Mouse (Mus musculus) v-Abl transformed pro-B cells (cell line): Measurements from ENCODE around the gene Dtnb.

ENCODE experiments used
- in situ Hi-C, 2 experiments: fragments of 400-800 bp; cut with MboI; formaldehyde crosslinking; loops; one replicate each; pipeline ENCODE4 v1.15.1; 2025; ENCODE audit not compliant: unreplicated experiment in 2 of 2

Dtnb gene

DNA sequence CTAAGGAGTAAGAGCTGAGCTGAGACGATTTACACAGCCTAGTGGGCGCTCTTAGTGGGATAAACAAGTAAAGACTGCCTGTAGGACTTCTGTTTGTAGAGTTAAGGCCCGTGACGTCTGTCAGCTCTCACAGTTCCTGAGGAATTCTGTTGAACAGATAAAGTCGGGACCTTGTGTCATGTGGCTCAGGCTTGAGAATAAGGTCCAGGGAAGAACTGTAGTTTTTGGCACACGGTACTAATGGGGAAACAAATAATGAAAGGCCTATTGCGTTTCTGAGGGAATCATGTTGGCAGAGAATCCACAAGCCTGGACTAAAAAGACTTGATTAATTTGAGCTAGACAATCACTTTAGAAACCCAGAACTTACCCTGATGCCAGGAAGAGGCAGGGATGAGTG lies 84.6 kb downstream of the Dtnb start:
- in situ Hi-C loops = loop anchor here in 1 of 2 experiments (25.0 kb wide), 1 partner anchor 881 kb away; no protein-coding TSS in a partner anchor

DNA sequence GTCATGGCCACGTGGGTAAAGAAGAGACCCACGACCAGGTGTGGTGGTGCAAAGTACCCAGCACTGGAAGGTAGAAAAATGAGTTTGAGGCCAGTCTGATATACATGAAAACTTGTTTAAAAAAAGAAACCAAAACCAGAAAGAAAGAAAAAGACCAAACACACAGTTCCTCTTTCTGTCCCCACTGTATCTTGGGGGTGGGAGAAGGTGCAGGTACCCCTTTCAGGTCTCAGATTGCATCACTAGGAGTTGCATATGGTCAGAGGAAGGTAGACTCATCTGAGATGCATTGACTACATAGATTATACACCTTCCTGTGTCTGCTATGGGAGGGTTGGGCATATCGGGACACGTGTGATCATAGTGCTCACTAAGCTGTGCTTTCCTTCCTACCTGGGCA lies 85.1 kb downstream of the Dtnb start:
- in situ Hi-C loops = loop anchor here in 1 of 2 experiments (25.0 kb wide), 1 partner anchor 880 kb away; no protein-coding TSS in a partner anchor

DNA sequence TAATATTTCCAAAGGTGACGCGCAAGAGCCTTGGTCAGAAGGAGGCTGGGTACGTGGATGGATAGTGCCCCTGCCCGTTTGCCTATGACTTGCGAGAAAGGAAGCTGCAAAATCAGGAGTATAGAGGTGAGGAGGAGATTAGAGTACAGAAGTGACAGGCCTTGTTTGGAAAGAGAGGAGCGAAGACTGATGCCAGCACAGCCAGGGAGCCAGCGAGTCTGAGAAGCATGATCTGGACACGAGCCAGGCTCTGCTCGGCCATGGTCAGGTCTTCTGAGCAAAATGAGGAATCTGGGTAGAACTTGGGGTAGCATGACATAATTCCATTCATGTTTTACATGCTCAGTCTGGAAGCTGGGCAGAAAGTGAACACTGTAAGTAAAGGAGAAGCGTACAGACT lies 85.6 kb downstream of the Dtnb start:
- in situ Hi-C loops = loop anchor here in 1 of 2 experiments (25.0 kb wide), 1 partner anchor 880 kb away; no protein-coding TSS in a partner anchor

DNA sequence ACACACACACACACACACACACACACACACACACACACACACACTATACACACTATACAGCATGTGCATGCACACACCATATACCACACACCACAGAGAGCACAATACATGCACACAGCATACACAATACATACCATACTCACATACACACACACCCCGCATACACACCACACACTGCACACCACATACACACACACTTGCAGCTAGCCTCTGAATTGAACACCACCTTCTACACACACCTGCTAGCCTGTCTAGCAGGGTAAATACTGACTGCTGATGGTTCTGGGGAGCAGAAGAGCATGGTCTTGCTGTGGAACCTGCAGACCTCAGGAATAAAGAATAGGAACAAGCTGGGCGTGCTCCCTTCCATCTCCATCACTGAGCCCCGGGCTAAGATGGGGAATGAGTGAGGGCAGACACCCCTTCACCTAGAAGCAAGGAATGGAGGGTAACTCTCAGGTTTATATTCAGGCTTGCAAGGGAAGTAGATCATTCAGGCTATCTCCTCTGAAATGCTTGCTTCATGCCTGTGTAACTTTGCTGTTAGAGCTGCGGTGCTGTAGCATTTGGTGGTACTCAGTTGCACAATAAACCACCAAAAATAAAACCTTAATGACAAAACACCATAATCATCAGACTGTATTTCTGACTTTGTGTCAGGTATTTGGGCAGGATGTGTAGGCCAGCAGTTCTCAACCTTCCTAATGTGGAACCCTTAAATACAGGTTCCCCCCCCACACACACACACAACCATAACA lies 87.6 kb downstream of the Dtnb start:
- in situ Hi-C loops = loop anchor here (5.0 to 25.0 kb wide), 5 partner anchors 265 to 878 kb away; partner anchors contain the start of gene Dnajc27 (in 1 of the 2)

DNA sequence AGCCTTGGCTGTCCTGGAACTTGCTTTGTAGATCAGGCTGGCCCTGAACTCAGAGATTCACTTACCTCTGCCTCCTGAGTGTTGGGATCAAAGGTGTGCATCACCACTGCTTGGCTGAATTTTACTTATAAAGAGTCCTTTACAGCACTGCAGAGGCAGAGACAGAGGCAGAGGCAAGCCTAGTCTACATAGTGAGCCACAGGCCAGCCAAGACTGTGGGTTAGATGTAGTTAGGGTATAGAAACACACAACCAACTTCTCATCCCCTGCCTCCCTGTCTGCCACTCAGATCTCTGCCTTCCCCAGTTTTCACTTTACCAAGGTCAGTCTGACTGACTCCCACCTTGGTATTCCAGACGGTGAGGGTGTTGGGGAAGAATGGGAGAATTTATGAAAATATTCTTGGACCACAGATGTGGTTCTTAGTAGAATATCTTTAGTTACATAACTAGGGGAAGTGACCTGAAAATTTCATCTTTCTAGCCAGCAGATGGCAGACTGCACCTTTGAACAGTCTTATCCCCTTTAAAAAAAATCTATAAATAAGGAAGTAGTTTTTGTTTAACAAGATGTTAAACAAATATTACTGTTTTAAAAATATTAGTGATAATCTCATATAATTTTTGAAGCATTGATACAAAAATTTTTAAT lies 88.9 kb downstream of the Dtnb start:
- in situ Hi-C loops = loop anchor here (5.0 to 25.0 kb wide), 5 partner anchors 264 to 876 kb away; partner anchors contain the start of gene Dnajc27 (in 1 of the 2)

DNA sequence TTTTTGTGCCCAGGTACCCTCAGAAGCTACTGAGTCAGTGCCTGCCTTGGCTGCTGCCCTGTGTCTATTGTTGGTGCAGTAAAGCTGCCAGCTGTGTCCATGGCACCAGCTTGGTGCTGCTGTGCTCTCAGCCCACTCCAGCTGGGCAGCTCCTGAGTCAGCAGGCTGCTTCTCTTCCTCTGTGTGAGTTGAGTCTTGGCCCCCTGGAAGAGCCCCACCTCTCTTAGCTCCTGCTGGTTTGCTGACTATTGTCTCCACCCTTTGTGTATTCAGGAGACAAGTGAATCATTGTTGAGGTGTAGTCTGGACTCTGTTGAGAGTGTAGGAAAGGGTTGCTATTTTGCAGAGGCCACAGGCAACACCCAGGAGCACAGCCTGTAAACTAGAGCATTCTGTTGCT lies 90.5 kb downstream of the Dtnb start:
- in situ Hi-C loops = loop anchor here (5.0 to 25.0 kb wide), 5 partner anchors 262 to 875 kb away; partner anchors contain the start of gene Dnajc27 (in 1 of the 2)

DNA sequence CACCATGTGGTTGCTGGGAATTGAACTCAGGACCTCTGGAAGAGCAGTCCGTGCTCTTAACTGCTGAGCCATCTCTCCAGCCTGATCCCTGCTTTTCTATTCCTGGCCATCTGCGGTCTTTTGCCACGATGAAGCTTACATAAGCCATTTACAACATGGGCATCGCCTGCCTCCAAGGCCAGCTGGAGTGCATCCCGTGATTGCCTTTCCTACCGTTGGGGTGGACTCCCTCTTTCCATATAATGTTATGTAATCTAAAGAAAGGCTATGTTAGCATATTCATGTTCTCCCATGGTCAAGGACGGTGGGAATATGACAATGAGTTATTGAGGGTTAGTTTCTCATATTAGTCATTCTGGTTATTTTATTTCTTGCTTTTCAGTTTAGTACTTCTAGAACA lies 91.2 kb downstream of the Dtnb start:
- in situ Hi-C loops = loop anchor here (5.0 to 25.0 kb wide), 5 partner anchors 261 to 874 kb away; partner anchors contain the start of gene Dnajc27 (in 1 of the 2)

DNA sequence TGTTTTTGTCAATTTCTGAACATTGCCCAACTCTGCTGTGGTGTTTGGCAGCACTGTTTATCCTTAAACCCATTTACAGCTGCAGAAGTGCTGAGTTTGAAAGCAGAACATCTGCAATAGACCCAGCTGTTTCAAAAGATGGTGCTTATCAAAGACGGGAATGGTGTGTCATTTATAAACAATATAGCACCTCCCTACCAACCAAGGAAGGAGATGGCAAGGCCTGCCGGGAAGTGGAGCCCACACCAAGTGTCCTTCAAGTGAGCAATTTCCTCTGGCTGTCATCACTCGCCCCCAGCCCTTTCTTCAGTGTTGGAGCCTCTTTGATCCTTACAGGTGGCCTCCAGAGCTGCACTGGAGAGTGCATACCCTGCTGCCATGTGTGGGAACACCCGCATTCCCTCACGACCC lies 97.8 kb downstream of the Dtnb start:
- in situ Hi-C loops = loop anchor here (10.0 to 25.0 kb wide), 3 partner anchors 255 to 867 kb away; no protein-coding TSS in a partner anchor

DNA sequence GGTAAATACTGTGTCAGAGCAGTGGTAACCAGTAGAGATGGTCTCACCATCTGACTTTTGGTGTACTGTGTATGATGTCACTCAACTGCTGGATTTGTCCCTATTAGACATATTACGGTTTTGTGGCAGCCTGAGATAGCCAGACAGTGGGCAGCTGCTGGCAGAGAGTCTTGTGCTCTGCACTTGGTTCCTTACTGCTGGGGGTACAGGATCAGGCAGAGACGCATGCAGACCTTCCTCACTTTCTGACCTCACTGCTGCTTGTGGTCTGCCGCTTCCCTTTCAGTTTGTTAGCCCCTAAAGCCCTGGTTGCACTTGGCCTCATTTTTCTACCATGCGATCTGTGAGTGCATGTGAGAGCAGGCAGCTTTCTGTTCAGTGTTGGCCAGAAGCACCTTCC lies 98.9 kb downstream of the Dtnb start:
- in situ Hi-C loops = loop anchor here in 1 of 2 experiments (25.0 kb wide), 1 partner anchor 866 kb away; no protein-coding TSS in a partner anchor

DNA sequence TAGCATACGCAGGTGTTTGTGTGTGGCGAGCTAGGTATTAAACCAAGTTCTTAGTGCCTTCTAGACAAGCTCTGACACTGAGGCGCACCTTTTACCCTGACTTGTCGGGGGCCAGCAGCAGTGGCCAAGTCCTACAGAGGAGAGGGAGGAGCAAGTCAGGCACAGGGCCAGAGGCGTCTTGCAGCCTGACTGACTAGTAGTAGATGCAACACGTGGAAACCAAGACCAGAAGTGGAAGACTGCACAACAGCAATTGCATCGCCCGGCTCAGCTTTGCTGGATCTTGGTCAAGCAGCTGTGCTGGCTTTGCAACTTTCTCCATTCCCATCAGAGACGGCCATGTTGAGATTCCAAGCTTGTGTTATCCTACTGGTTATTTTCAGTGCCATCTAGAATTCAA lies 100.6 kb downstream of the Dtnb start:
- in situ Hi-C loops = loop anchor here in 1 of 2 experiments (25.0 kb wide), 1 partner anchor 865 kb away; no protein-coding TSS in a partner anchor

DNA sequence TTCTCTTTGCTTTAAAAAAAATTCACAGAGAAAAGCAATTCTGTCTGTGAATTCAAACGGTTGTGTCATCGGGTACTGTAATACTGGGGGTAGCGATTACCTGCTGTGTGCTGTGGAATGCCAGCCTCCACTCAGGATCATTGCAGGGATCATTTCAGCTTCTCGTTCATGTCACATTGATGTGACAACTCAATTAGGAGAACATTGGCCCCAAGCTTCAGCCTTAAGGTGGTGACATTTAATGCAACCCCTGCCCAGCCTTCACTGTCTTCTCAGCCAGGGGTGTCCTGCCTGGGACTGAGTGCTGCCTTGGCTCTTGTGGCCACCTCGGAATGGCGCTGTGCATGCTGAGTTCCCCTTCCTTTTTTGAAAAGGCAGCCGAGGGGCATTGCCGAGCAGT lies 101.7 kb downstream of the Dtnb start:
- in situ Hi-C loops = loop anchor here in 1 of 2 experiments (25.0 kb wide), 1 partner anchor 863 kb away; no protein-coding TSS in a partner anchor

DNA sequence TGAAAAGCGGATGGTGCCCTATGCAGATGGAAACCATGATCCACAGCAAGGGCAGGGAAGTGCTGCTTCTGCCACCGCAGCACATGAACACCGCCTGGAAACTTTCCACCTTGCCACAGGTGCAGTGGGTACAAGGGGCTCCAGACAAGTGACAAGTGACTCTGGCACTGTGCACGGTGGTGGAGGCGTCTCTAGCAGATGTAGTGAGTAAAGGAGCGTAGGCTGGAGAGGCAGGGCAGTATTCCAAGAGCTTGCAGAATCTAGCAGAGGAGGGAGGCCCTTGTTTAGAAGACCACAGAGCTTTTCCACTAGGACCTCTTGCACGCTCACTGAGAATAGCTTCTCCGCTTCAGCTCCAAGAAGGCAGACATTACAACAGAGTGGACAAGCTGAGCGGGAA lies 102.7 kb downstream of the Dtnb start:
- in situ Hi-C loops = loop anchor here in 1 of 2 experiments (25.0 kb wide), 1 partner anchor 862 kb away; no protein-coding TSS in a partner anchor

DNA sequence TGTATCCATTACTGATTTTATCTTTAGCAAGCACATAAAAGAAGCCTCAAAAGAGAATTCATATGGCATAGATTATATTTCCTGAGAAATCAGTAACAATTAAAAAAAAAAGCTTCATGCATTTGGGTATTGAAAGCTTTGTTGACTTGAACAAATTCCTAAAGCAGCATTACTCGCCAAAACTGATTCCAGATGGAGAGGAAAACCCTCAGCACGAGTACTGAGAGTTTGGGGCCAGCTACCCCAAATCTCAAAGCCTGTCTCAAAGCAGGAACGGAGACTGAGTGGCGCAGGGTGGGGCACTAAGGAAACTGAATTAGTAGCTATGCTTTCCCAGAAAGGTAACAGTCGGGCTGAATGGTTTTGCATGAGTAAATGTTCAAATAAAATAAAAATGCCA lies 108.5 kb downstream of the Dtnb start:
- in situ Hi-C loops = loop anchor here in 1 of 2 experiments (10.0 kb wide), 1 partner anchor 234 kb away; no protein-coding TSS in a partner anchor

DNA sequence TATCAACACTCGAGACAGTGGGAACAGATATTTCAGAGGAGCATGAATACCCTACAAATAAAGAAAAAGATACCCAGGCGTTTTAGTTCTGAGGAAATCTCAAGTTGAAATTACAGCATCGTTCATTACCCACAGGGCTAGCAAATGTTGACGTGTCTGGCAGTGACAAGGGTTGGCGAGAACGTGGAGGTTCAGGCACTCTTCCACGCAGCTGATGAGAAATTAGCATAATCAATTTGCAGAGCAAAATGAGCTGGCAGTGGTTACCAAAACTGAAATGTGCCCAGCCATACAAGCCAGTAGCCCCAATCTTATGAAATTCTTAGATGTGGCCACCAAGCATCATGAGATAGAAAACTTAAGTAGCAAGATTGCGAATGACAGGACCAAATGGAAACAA lies 110.9 kb downstream of the Dtnb start:
- in situ Hi-C loops = loop anchor here in 1 of 2 experiments (10.0 kb wide), 1 partner anchor 232 kb away; no protein-coding TSS in a partner anchor

DNA sequence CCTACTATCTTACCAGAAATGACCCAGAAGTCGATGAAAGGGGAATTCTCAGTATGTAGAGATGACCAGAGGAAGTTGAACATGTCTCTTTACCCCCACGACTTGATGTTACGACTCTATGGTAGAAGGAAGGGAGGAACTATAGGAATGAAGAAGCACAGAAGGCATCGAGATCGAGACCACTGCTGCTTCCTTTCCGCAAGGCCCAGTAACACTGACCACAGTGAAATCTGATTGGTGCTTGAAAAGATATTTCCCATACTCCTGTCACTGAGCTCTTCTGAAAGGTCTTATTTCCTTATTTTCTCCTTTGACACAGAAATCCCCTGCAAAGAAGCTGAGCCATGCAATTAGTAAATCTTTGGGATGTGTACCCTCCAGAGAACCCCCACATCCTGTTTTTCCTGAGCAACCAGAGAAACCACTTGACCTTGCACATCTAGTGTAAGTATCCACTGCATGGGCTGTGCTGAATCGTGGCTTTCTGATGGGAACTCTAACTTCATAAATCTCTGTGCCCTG lies 114.3 kb downstream of the Dtnb start:
- in situ Hi-C loops = loop anchor here in 1 of 2 experiments (10.0 kb wide), 1 partner anchor 228 kb away; no protein-coding TSS in a partner anchor

DNA sequence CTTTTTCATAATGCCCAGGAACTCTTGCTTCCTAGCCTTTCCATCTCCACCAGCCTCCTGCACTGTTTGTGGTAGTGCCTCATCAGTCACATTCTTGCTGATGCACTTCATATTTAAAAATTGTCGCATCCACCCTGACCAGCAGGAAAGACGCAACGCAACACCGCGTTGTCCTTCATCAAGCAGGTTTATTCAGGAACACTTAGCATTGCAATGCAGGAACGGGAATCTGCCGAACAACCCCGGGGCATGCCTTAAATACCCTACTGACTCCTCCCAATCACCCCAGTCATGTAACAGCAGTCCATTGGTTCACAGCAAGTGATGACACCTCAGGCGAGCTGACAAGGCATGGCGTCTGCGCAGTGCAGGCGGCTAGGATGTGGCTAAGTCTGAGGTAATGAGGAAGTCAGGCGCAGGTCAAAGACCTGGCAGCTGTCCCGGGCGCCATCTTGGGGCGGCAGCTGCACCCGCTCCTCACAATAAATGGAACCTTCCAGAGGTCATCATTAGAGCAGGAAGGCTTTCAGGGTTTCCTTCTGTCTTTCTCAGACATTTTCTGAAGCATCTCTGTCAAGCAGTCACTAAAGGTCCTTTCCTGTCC lies 118.8 kb downstream of the Dtnb start:
- in situ Hi-C loops = loop anchor here (5.0 to 10.0 kb wide), 4 partner anchors 94 to 384 kb away; no protein-coding TSS in a partner anchor

DNA sequence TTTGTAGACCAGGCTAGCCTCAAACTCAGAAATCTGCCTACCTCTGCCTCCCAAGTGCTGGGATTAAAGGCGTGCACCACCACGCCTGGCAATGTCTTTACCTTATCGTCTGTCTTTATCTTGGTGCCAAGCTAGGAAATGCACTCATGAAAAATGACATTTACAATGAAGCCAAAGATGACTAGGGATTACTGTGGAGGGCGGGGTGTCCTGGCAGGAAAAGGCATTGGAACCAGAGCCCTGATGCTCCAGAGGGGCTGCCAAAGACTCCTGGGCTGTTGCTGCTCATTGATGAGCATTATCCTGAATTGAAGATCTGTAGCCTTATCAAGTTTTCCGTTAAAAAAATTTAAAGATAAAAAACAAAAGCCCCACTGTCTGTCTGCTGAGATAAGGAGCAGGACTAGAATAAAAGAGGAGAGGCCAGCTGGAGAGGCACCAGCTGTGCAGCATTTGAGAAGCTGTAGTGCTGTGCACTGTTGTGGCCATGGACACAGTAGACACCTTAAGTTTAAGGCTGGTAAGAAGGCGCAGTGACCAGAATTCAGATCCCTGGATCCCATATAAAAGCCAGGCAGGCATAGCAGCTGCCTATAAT lies 120.7 kb downstream of the Dtnb start:
- in situ Hi-C loops = loop anchor here (5.0 to 10.0 kb wide), 4 partner anchors 92 to 382 kb away; no protein-coding TSS in a partner anchor

DNA sequence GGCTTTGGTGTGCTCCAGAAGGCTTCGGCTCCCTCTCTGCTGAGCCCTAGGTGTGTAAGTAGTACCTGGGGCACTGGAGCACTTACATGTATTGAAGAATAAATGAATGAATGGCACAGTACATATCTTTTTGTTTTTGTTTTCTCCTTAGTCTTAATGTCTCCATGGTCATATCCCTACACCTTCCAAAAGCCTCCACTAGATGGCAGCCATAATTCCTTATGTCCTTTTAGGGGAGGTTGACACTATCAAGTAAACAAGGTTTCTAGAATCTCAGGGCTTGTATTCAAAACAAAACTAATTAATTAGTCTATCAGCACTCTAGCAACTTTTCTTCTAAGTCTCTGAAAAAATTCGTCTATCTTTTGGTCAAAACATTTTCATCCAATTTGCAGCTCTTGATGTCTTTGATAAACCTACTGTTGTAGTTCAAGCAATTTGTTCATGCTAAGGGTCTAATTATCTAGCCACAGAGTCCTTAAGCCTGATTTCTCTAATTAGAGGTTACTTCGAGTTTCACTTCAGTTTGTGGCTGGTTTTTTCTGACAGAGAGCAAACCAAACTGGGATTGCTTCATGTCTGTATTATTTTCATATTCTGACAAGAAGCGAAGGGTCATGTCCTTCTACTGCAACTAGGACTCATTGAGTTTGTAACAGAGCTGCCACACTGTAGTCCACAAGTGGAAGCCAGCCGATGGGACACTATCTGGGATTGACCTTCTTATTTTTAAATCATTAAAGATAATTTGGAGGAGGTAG lies 123.7 kb downstream of the Dtnb start:
- in situ Hi-C loops = loop anchor here (5.0 to 10.0 kb wide), 4 partner anchors 89 to 379 kb away; no protein-coding TSS in a partner anchor

DNA sequence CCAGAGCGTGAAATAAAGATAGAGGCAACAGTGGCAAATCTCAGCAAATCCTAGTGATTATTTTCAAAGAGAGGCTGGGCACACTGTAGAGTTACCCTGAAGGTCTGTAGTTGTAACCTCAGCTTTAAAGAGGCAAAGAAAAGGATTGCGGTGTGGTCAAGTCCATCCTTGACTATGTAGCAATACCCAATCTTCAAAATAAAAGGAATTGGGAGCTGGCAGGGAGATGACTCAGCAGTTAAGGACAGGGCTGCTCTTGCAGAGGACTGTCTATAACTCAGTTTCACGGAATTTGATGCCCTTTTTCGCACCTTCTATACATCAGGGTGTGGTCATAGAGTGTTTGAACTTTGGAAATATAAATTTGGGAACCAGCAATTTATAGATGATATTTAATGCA lies 128.3 kb downstream of the Dtnb start:
- in situ Hi-C loops = no loop called here
